Mouse (Mus musculus) adrenal gland, adult (tissue): ENCODE results near the gene Eva1c.

Experiments
- DNase-seq, 2 experiments: peaks; one replicate each; pipeline ENCODE4 v3.0.0; 2022 to 2023; ENCODE audit warnings: low spot score in 1 of 2; ENCODE audit not compliant: inconsistent age in 2 of 2

Eva1c gene

GRCm38 (mm10) chr16:90863468-90864046 is 37.0 kb downstream of the Eva1c start:
- DNase-seq, result no peak

- no peak for DNase-seq
These were observed 38.2 kb downstream of the Eva1c start for GRCm38 (mm10) chr16:90864693-90865092.

- no peak for DNase-seq
These were observed 39.1 kb downstream of the Eva1c start for GRCm38 (mm10) chr16:90865652-90866051.

- no peak for DNase-seq
These were observed 41.6 kb downstream of the Eva1c start for GRCm38 (mm10) chr16:90868129-90868528.

GRCm38 (mm10) chr16:90869361-90869760 is 42.8 kb downstream of the Eva1c start:
- no peak for DNase-seq

GRCm38 (mm10) chr16:90872936-90873335 is 46.4 kb downstream of the Eva1c start:
- no peak for DNase-seq

GRCm38 (mm10) chr16:90874536-90874935 is 48.0 kb downstream of the Eva1c start:
- DNase-seq, result no peak

GRCm38 (mm10) chr16:90878135-90878860 is 51.8 kb downstream of the Eva1c start:
- DNase-seq, result no peak

GRCm38 (mm10) chr16:90882501-90882977 is 56.0 kb downstream of the Eva1c start:
- DNase-seq, result peak; percentile 66 to 79

GRCm38 (mm10) chr16:90885351-90885750 is 58.8 kb downstream of the Eva1c start:
- DNase-seq, result no peak

- peak in 1 of 2 experiments; percentile 74 for DNase-seq
These were observed 59.5 kb downstream of the Eva1c start for GRCm38 (mm10) chr16:90885781-90886565.

- DNase-seq, result no peak
These were observed 64.2 kb downstream of the Eva1c start for GRCm38 (mm10) chr16:90890683-90891082.

- no peak for DNase-seq
These were observed 65.1 kb downstream of the Eva1c start for GRCm38 (mm10) chr16:90891601-90892000.

- DNase-seq, result no peak
These were observed 65.6 kb downstream of the Eva1c start for GRCm38 (mm10) chr16:90892081-90892480.

GRCm38 (mm10) chr16:90893019-90893418 is 66.5 kb downstream of the Eva1c start:
- DNase-seq, result no peak

- DNase-seq, result no peak
These were observed 67.3 kb downstream of the Eva1c start for GRCm38 (mm10) chr16:90893792-90894191.

GRCm38 (mm10) chr16:90897651-90898050 is 71.1 kb downstream of the Eva1c start:
- DNase-seq, result peak; percentile 88 to 94

GRCm38 (mm10) chr16:90899498-90899897 is 73.0 kb downstream of the Eva1c start:
- peak; percentile 85 to 94 for DNase-seq

GRCm38 (mm10) chr16:90901364-90901763 is 74.8 kb downstream of the Eva1c start:
- no peak for DNase-seq

- no peak for DNase-seq
These were observed 76.8 kb downstream of the Eva1c start for GRCm38 (mm10) chr16:90903300-90903699.

GRCm38 (mm10) chr16:90907250-90907649 is 80.7 kb downstream of the Eva1c start:
- DNase-seq, result no peak
